Mouse (Mus musculus): ENCODE results near the gene Tnfaip3.
A peak's percentile ranks its signal among the peaks of the same experiment; 100 is the strongest.

GRCm38 (mm10) chr10:19014381-19015256 lies 838 bp downstream of the Tnfaip3 start:
- 0 out of 2 replicates have a peak, but pooled peaks have one; percentile 6 for TF ChIP-seq POLR2A (IDR thresholded peaks at IDR 0.05; ENCODE audit: insufficient read depth, low read depth, low read length)
- no peak for TF ChIP-seq CTCF (IDR thresholded peaks at IDR 0.05; ENCODE audit: insufficient read depth, low read depth, low read length)
